ENCODE assay signal across 10 mouse cellular contexts in genomic region chr5:118063181-118063621, GRCm38 (mm10). TPM values are rescaled to one million over a fixed set of nuclear protein-coding genes. Genes with fewer than 3 reads are reported as not detected.
DNase-seq lines count a peak whose midpoint lies in the region; ATAC-seq and TF ChIP-seq lines count a peak whose summit lies in the region.
"Had no signal": no experiment of that assay in that cellular context is flagged by ENCODE, and none has a peak within 500 bp of the region (broad histone marks: within the 10 kb centered on the region; RNA-seq: fewer than 3 reads in every experiment).

No protein-coding gene starts in this region.

- no peak overlapping the region for H3K4me3 ChIP-seq in lung, embryonic 15.5 days
- no peak overlapping the region for H3K4me3 ChIP-seq in forebrain, postnatal 0 days (ENCODE audit: low read depth, low read length)
- H3K4me3 ChIP-seq in midbrain, embryonic 14.5 days (replicated peaks; ENCODE audit: low read depth, low read length): no peak overlapping the region
- H3K4me3 ChIP-seq in liver, embryonic 12.5 days: no peak overlapping the region

- H3K4me2 ChIP-seq in lung, embryonic 15.5 days: no peak overlapping the region
- H3K4me2 ChIP-seq in forebrain, postnatal 0 days (ENCODE audit: low read depth): no peak overlapping the region
- H3K4me2 ChIP-seq in midbrain, embryonic 14.5 days (ENCODE audit: low read length): no peak overlapping the region
- H3K4me2 ChIP-seq in liver, embryonic 12.5 days: no peak overlapping the region

- no peak for TF ChIP-seq CTCF in forebrain, postnatal 0 days (IDR thresholded peaks at IDR 0.05; ENCODE audit: low read depth)

- peak; percentile 67 for DNase-seq in cerebellum, adult 11-12 months
- no peak for DNase-seq in cerebellum, postnatal 4 days (ENCODE audit: low spot score in 2 of 2)
- no peak for DNase-seq in lung, postnatal 25 days (ENCODE audit: low spot score)
- peak; percentile 61 for DNase-seq in forebrain, postnatal 0 days
- DNase-seq in midbrain, embryonic 14.5 days: peak; percentile 36
- no peak for DNase-seq in embryo, embryonic 9.5 days (ENCODE audit: extremely low spot score)
- DNase-seq: heart, adult 18-20 months; liver had no signal

- H3K9me3 ChIP-seq in lung, embryonic 15.5 days: no peaks in the 10 kb centered on the region
- H3K9me3 ChIP-seq in forebrain, postnatal 0 days (ENCODE audit: low read length): no peaks in the 10 kb centered on the region
- H3K9me3 ChIP-seq in midbrain, embryonic 14.5 days (ENCODE audit: control insufficient read depth, low read length): no peaks in the 10 kb centered on the region
- no peaks in the 10 kb centered on the region for H3K9me3 ChIP-seq in liver, embryonic 12.5 days (replicated peaks)

- no peak for ATAC-seq in lung, embryonic 15.5 days (ENCODE audit: borderline replicate concordance, extremely low read depth, low FRiP score, low TSS enrichment)
- ATAC-seq in forebrain, postnatal 0 days: peak; percentile 79
- no peak for ATAC-seq in midbrain, embryonic 14.5 days (ENCODE audit: low FRiP score, low TSS enrichment)
- ATAC-seq in liver, embryonic 12.5 days: no peak

- 50% methylated on average over 8 of the region's 8 CpGs for WGBS in lung, embryonic 15.5 days
- WGBS in forebrain, postnatal 0 days: 36% methylated on average over 8 of the region's 8 CpGs
- WGBS in midbrain, embryonic 14.5 days: 62% methylated on average over 8 of the region's 8 CpGs
- 78% methylated on average over 8 of the region's 8 CpGs for WGBS in liver, embryonic 12.5 days (ENCODE audit: insufficient replicate concordance)

- H3K27ac ChIP-seq in lung, embryonic 15.5 days: peak overlapping the region; percentile 10; the same call in 1 of the 2 replicates
- H3K27ac ChIP-seq in forebrain, postnatal 0 days (ENCODE audit: low read depth, low read length): peak overlapping the region; percentile 40; the same call in 1 of the 2 replicates
- 0 out of 2 replicates have a peak overlapping the region, but pooled peaks have one; percentile 89 for H3K27ac ChIP-seq in midbrain, embryonic 14.5 days (replicated peaks; ENCODE audit: low read depth, low read length)
- no peak overlapping the region for H3K27ac ChIP-seq in liver, embryonic 12.5 days

- no peak overlapping the region for H3K9ac ChIP-seq in lung, embryonic 15.5 days
- 0 out of 2 replicates have a peak overlapping the region, but pooled peaks have one; percentile 4 for H3K9ac ChIP-seq in forebrain, postnatal 0 days
- no peak overlapping the region for H3K9ac ChIP-seq in midbrain, embryonic 14.5 days (replicated peaks; ENCODE audit: low read length)
- no peak overlapping the region for H3K9ac ChIP-seq in liver, embryonic 12.5 days

- H3K4me1 ChIP-seq in lung, embryonic 15.5 days: peaks cover 19% of the 10 kb centered on the region
- H3K4me1 ChIP-seq in forebrain, postnatal 0 days (ENCODE audit: insufficient read depth): peaks cover 8% of the 10 kb centered on the region; the same call in 1 of the 2 replicates
- peaks cover 26% of the 10 kb centered on the region for H3K4me1 ChIP-seq in midbrain, embryonic 14.5 days (ENCODE audit: control insufficient read depth, insufficient read depth, low read length)
- peaks cover 40% of the 10 kb centered on the region for H3K4me1 ChIP-seq in liver, embryonic 12.5 days

- no peaks in the 10 kb centered on the region for H3K27me3 ChIP-seq in lung, embryonic 15.5 days
- no peaks in the 10 kb centered on the region for H3K27me3 ChIP-seq in forebrain, postnatal 0 days (ENCODE audit: insufficient read depth, low read length)
- H3K27me3 ChIP-seq in midbrain, embryonic 14.5 days (ENCODE audit: control insufficient read depth, insufficient read depth, low read length): no peaks in the 10 kb centered on the region
- H3K27me3 ChIP-seq in liver, embryonic 12.5 days (replicated peaks): no peaks in the 10 kb centered on the region; the same call in 1 of the 2 replicates

- peaks cover 9% of the 10 kb centered on the region; the same call in 1 of the 2 replicates for H3K36me3 ChIP-seq in lung, embryonic 15.5 days
- peaks cover 3% of the 10 kb centered on the region for H3K36me3 ChIP-seq in forebrain, postnatal 0 days (ENCODE audit: insufficient read depth)
- H3K36me3 ChIP-seq in midbrain, embryonic 14.5 days (ENCODE audit: control insufficient read depth, insufficient read depth, low read length): peaks cover 7% of the 10 kb centered on the region
- peaks cover 44% of the 10 kb centered on the region for H3K36me3 ChIP-seq in liver, embryonic 12.5 days

RNA-seq across cellular contexts. Expression of gene Tesc, which starts 35.7 kb away (rescaled TPM):
- 8.5 and 8.8 TPM in 2 replicates for polyA plus RNA-seq in lung, embryonic 15.5 days (2015; fragmentation: Nextera tagmentation; extraction: Ambion mirVana)
- 8.5 and 13.0 TPM in 2 replicates for total RNA-seq in forebrain, postnatal 0 days (2014; rRNA removed)
- polyA plus RNA-seq in forebrain, postnatal 0 days (2015; fragmentation: Nextera tagmentation; extraction: Ambion mirVana): 12.2 and 19.9 TPM in 2 replicates
- 4.4 and 4.9 TPM in 2 replicates for polyA plus RNA-seq in midbrain, embryonic 14.5 days (2014; fragmentation: Nextera tagmentation; extraction: Ambion mirVana)
- polyA plus RNA-seq in liver, embryonic 12.5 days (2016; fragmentation: Nextera tagmentation; extraction: Ambion mirVana): 1.5 and 2.0 TPM in 2 replicates

Comparison
In these comparisons a context has a peak if more than half of its experiments do, and no peak if none do; other contexts are left out.
1. DNase-seq: peak in cerebellum, adult 11-12 months (single experiment), forebrain, postnatal 0 days (single experiment) and midbrain, embryonic 14.5 days (single experiment); none in cerebellum, postnatal 4 days (0 of 2), lung, postnatal 25 days (single experiment) and embryo, embryonic 9.5 days (single experiment).